Mouse (Mus musculus) frontal cortex, postnatal 10 days (tissue): ENCODE measurements around the gene Atxn1l.

Source experiments
- DNase-seq, 2 experiments: peaks; one replicate each; pipeline ENCODE4 v3.0.0; 2022; ENCODE audit warnings: low spot score in 2 of 2, mixed read lengths in 1 of 2

Gene Atxn1l

DNA sequence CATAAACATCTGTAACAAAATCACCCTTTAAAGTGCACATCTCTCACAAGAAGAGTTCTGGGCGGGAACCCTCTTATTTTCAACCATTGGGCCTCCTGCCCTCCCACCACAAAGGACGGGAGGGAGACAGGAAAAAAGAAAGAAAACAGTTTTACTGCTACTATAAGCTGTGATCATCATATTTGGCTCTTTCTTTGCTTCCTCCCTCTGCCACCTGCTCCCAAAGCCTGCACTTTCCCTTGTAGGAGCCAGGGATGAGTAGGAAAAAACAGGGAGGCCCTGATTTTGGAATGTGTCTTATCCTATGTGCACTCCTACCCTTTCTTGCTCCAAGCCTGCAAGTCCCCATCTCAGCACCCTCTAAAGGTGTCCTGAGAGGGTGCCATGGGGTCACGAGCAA is 6.5 kb downstream of the Atxn1l start:
- no peak for DNase-seq

DNA sequence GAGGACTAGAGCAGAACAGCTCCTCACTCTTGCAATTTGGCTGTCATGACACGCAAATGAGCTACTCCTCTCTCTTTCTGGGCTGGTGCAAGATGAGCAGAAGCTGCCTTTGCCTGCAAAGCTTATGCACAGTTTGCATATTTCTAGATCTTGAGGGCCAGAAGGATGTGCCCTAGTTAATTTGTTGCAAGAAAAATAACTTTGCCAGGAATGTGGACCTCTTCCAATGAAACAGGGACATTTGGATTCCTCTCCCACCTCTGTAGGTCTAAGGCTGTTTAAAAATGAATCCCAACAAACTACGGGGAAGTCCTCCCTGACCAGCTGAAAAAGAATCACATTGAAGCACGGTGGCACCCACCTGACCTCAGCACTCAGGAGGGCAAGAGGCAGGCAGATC is 12.4 kb downstream of the Atxn1l start:
- no peak for DNase-seq

- DNase-seq: no peak
These were observed 22.6 kb downstream of the Atxn1l start for GRCm38 (mm10) chr8:109714961-109715360.

GRCm38 (mm10) chr8:109712521-109712920 is 25.0 kb downstream of the Atxn1l start:
- DNase-seq: no peak

- DNase-seq: no peak
These were observed 29.6 kb downstream of the Atxn1l start for GRCm38 (mm10) chr8:109707921-109708320.

- peak in 1 of 2 experiments; percentile 66 for DNase-seq
These were observed 30.7 kb downstream of the Atxn1l start for GRCm38 (mm10) chr8:109706874-109707237.

GRCm38 (mm10) chr8:109706076-109706873 is 31.3 kb downstream of the Atxn1l start:
- no peak for DNase-seq

- DNase-seq: peak; percentile 89 to 92
These were observed 32.0 kb downstream of the Atxn1l start, which contains the start of gene Zfp821 for GRCm38 (mm10) chr8:109705320-109706075. Gene Zfp821 (plus strand): TSS chr8:109705546.

DNA sequence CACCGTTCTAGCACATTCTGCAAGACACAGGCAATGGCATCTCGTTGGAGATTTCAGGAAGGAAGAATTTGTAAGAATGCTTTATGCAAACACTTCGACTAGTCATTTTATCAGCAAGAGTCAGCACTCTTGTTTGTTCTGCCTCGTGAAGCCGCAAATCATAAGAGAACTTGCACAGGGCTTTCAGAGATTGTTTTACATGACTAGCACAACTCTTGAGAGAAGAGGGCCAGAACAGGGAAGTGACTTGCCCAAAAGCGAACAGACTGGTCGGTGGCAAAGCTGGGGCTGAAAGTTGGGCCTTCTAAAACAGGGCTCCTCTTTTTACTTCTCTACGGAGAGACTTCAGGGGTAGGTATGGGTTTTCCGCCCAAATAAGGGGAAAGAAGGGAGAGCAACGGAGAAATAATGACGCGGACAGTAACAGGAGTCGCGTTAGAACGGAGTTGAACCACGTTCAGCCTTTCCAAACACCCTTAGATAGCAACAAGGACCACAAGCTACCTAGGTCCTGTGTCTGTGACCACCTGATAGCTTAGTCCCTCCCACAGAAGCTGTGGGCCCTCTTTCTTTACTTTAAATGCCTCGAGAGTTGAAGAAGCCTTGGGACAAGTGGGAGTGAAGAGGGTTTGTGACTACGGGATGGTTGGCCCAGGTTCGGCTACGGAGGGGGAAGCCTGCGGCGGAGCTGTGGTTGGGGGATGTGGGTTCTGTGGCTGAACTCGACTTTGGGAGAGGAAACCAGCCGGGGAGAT is 32.8 kb downstream of the Atxn1l start:
- DNase-seq: no peak

- DNase-seq: no peak
These were observed 39.1 kb downstream of the Atxn1l start for GRCm38 (mm10) chr8:109698477-109698876.

DNA sequence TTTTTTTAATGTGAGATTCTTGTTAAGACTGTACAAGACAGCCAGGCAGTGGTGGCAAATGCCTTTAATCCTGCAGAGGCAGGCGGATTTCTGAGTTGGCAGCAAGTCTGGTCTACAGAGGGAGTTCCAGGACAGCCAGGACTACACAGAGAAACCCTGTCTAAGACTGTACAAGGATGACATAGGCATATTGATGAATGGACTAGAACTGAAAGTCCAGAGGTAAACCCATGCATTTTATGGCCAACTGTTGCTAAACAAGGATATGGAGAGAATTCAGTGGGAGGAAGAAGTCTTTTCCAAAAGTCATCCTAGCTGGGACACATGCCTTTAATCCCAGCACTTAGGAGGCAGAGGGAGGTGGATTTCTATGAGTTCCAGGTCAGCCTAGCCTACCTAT is 39.8 kb downstream of the Atxn1l start:
- DNase-seq: no peak

- DNase-seq: no peak
These were observed 43.4 kb downstream of the Atxn1l start for GRCm38 (mm10) chr8:109694154-109694553.

DNA sequence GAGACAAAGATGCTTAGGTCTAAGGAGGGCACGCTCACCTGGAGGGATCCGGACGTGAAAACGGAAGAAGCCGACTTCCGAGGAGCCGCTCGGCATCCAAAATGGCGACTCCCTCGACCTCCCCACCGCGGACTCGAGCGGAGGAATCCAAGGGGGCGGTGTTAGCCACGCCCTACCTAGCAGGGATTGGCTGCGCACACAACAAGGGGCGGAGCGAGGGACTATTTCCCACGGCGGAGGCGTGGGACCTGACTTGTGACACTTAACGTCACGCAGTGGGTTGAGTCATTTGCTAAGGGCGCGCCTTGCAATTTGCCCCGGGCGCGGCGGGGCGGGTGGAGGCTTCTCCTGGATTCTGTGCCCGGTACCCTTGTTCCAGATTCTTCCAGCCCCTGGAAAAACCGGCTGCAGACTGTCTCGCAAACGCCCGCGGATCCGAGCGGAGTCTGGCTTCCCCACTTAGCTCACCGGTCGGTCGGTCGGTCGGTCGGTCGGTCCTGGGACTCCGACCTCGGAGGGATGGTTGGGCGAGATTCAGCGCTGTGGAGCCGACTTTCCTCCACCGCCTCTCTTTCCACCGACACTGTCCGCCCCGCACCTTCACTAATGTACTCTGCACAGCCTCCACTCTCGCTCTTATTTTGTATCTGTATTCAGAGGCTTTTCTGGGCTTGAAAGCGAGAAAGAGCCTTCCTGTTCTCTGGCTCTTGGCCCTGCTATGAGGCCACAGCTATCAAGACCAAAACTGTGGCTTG is 44.2 kb downstream of the Atxn1l start, which contains the start of gene Ist1:
Gene Ist1 (minus strand): TSS at position 115 of the 755 bp plus-strand sequence.
- DNase-seq: peak; percentile 95 to 98

- no peak for DNase-seq
These were observed 44.9 kb downstream of the Atxn1l start for GRCm38 (mm10) chr8:109692443-109693145.

GRCm38 (mm10) chr8:109691769-109692168 is 45.8 kb downstream of the Atxn1l start:
- no peak for DNase-seq

- DNase-seq: no peak
These were observed 50.3 kb downstream of the Atxn1l start for GRCm38 (mm10) chr8:109687248-109687647.

- DNase-seq: no peak
These were observed 55.4 kb downstream of the Atxn1l start for GRCm38 (mm10) chr8:109682120-109682519.

DNA sequence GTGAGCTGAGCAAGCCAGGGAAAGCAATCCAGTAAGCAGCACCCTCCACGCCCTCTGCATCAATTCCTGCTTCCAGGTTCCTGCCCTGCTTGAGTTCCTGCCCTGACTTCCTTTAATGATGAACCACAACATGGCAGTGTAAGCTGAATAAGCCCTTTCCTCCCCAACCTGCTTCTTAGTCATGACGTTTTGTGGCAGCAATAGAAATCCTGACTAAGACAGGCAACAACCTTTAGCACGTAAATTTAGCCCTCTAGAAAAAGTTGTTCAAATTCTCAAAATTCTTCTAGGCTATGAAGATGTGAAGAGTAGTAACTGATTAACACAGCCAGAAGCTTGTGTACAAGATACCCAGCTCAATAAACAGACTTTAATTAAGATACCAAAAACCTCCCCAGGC is 56.0 kb downstream of the Atxn1l start:
- no peak for DNase-seq
